Mouse (Mus musculus): Measurements from ENCODE around the gene Cd7.
"Not testable (repeated sequence)": the region's sequence is repeated elsewhere in the genome, so short reads cannot be mapped to it uniquely, and the experiment has no call there.

Gene Cd7

DNA sequence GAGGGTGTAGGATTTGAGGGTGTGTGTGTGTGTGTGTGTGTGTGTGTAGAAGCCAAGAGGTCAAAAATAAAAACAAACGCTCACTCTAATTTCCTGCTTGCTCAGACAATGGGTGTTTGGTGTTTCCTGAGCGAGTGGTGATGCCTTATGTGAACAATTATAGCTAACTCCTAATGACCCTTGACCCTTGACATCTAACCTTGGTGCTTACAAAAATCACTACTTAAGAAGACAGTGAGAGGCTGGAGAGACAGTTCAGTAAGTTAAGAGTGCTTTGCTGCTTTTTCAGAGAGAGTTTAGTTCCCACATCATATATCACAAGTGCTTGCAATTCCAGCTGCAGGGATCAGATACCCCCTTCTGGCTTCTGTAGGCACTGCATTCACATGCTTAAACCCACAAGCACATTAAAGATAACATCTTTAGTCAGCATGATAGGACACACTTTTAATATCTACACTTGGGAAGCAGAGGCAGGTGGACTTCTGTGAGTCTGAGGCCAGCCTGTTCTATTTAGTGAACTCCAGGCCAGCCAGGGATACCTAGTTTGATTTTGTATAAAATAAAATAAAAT is 8.7 kb upstream of the Cd7 start:
- DNase-seq: no peak

DNA sequence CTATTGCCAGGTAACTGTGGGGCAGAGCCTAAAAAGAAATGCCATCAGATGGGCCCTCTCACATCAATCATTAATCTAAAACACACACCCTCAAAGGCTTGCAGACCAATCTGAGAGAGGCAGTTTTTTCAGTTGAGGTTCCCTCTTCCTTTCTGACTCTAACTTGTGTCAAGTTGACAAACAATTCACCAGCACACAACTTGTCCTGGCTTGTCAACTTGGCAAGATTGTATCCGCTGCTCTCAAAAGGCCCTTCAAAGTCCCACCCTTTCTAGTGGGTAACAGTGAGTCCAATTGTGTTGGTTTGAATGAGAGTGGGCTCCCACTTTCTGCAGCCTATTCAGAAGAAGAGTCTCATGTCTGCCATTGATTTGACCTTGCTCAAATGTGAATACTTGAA is 6.1 kb upstream of the Cd7 start:
- DNase-seq: no peak

DNA sequence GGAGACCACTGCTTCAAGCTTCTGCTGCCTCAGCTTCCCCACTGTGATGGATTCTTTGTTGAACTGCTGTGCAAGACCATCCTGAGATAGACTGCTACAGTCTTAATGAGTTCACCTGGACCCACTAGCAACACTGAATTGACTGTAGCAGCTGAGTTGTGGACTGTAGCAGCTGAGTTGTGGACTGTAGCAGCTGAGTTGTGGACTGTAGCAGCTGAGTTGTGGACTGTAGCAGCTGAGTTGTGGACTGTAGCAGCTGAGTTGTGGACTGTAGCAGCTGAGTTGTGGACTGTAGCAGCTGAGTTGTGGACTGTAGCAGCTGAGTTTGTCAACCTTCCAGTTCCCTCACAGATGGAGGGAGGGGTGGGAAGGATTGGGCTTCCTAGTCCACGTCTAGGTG is 3.8 kb upstream of the Cd7 start:
- DNase-seq: not testable (repeated sequence)

DNA sequence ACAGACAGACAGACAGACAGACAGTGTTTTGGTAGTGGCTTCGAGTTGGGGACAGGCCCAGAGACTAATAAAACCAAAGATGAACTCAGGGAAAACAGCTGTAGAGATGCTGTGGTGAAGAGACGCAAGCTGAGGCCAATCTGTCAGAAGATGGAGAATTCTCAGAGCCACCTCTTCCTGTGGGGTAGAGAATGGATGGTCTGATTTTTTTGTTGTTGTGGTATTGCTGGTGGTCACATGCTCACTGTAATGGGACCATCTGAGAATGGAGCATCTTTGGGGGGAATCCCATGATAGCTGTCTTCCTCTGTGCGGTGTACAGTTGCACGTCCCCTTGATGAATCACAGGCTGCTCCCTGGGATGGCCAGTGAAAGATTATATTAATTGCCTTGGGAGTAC is 3.3 kb upstream of the Cd7 start:
- no peak for DNase-seq

DNA sequence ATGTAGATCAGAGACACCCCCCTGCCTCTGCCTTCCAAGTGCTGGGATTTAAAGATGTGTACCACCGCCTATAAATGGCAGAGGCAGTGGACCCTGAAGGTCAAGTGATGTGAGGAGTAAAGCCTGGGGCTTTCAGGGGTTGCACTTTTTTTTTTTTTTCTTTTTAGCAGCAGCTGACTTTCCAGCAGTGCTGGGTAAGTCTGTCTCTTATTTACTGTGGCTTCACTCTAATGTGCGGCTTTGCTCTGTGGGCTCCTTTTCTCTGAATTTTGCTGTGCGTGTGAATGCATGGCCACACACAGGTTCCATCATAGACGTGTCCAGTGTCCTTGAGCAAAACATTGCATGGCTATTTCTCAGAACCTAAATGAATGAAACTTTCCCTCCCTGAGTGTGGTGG is 2.4 kb upstream of the Cd7 start:
- DNase-seq: no peak

DNA sequence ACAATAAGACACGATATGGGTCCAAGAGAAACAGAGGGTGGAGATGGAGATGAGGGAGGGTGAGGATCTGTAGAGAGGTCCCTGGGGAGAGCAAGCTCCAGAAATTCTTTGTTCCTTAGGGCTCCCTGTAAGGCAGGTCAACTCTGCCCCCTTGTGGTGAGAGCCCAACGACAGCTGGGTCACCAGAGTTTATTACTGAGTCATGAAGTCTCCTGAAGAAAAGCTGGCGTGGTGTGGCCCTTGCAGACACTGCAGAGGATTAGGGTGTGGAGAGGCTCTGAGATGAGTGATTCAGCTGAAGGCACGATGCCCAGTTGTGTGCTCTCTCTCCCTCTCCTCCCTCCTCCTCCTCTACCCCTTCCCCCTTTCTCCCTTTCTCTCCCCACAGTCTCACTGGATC is 2.0 kb upstream of the Cd7 start:
- peak; percentile 74 to 87 for DNase-seq

DNA sequence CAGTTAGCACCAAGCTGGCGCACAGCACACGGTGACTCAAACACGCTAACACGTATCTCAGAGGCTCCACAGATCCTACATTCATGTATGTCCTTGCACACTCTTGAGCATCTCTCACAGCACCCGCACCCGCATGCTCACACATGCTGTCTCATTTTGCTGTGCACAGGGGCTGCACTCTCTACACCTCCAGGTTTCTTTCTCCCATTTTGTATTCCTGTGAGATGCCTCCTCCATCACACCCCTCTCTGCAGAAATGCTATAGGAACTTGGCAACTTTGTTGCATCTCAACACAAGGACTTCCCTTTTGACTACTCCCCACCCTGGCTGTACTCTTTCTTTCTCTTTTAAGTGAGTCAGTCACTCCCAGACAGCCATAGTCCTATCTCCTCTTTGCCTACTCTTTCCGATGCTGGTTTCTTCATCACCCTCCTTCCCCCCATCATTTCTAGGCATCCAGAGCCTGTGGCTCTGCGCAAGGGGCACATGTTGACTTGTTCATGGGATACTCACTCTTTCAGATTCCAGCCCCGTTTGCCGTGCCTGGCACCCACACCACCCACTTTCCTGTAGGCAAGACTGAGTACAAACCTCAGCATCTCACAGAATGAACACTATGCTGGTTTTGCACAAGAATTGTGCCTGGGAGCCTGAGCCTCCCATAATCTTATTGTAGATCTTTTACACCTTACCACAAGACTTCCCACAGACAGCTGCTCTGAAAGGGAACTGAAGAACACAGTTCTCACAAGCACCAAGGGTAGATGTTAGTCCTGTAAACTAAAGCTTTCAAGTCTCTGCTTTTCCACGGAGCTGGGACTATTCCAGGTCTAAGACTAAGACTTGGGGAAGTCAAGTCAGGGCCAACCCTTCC is 615 bp downstream of the Cd7 start:
- DNase-seq: no peak

DNA sequence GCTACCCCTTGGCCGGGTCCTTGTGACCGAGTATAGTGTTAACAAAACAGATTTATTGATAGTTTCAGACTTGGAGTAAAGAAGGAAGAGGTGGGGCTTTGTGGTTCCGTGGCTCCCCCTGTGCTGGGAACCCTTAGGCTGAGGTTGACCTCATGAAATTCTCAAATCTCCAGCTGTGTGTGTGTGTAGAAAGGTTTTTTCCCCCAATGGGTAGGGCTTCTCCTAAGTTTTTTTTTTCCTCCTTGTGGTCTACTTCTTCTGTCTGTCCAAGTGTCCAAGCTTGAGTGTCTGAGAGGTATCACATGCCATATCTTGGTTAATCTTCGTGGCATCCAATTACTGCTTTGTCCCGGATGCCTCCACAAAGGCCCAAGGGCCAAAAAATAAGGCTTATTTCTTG is 6.1 kb downstream of the Cd7 start:
- no peak for DNase-seq

DNA sequence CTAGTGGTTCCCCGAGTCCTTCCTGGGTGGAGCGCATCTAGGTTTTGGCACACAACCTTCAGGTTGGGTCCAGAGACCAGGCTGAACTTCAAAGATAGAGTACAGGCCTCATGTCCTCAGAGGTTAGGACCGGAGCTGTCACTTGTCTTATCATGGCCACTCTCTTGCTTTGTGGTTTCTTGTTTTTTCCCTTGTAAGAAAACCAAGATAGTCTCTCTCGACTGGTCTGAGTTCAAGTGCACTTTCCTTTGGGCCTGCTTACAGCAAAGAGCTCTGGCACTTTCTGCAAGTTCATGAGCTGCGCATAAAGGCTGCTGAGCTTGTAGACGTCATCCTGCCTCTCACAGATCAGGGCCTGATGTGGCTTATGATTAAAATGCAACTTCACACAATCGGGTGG is 12.0 kb downstream of the Cd7 start:
- DNase-seq: no peak

DNA sequence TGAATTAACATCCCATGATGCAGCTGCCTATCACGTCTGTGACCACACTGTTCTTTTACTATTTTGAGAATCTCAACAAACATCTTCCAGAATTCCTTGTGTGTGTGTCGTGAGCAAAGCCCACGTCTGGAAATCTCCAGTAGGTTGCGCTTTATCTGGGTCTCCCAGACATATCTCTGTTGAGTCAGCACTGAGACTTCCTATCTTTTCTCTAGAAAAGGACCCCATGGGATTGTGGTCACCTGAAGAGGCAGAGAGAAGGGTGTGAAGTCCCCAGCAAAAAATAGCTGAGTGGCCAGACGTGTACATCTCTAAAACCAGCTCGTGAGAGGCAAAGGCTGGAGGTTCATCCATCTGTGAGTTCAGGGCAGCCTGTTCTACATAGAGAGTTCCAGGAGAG is 15.1 kb downstream of the Cd7 start:
- no peak for DNase-seq

DNA sequence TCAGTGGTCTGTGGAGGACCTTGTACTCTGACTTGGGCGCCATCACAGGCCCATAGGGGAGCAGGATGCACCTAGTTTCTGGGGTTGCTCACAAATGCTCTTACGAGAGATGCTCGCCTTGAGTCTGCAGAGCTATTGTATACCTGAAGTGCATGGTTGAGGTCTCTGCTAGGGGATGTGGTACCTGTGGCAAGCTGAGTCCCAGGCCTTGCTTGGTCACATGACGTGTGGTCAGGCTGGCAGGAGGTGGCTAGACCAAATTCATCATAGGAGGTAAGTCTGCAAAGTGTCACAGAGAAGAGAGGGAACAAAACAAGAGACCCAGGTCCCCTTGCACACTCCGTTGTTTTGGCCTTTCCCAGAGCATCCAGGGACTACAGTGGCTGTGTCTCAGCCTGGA is 19.7 kb downstream of the Cd7 start:
- no peak for DNase-seq

DNA sequence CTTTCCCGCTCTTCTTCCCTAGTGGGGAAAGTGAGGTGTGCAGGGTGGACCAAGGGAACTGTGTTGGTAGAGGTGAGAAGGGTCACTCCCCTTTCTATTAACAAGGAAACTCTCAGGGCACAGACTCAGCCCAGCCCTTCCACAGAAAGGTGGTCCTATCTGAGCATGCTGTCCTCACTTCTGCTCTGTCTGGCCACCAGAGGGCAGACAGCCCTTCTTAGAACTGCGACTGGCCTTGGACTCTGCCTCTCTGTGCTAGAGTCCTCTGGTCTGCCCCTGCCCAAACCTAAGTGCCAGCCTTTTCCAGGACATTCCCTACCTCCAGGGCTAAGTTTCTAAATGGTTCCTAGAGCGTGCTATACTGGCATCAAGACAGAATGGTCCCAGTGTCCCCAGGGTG is 21.5 kb downstream of the Cd7 start:
- DNase-seq: peak; percentile 63 to 75

DNA sequence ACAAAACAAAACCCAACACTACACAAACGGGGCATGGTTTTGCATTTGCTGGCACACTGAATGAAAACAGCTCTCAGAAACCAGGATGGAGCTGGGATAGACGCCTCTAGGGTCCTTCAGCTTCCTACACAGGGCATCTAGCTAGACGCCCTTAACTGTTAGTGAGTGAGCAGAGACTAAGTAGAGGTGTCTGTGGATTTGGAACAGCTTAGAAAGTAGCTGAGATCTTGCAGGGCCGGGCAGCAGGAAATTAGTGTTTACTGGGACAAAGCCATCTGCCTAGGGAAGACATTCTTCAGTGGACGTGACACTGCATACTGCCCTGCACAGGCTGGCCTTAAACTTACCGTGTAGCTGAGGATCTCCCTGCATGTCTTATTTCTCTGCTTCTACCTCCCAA is 23.7 kb downstream of the Cd7 start:
- peak in 1 of 2 experiments; percentile 22 for DNase-seq

DNA sequence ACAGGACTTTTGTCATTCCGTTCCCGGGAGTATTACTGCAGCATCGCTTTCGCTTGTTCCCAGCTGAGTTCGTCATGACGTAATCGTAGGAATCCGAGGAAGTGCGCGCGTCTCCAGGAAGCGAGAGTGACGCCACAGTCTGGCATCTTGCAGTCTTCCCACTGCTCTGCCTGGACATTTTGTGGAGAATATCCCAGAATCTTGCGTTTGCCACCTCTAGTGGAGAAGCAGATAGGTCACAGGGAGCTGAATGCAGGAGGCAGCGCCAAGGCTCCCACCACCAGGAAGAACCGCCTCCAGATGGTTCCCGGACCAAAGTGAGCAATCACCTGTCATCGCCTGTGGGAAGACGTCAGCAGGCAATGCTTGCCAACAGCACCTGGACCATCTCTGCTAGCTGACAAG is 24.3 kb downstream of the Cd7 start:
- DNase-seq: peak; percentile 75 to 80

DNA sequence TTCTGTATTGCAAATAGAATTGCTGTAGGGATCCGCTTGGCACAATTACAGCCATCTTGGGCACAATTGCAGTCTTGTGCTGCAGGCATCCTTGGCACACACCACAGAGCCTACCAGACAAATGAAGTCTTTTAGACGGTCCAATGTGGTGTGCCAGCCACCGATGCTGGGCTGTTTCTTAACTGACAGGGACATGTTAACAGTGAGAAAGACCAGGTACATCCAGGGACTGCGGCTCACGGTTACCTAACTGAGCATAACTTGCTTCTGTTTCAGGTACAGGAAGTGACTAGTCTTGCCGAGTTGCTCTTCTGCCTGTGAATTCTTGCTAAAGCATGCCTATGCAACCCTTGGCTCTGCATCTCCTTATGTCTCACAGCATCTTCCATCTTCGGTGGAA is 25.6 kb downstream of the Cd7 start:
- DNase-seq: peak in 1 of 2 experiments; percentile 9

DNA sequence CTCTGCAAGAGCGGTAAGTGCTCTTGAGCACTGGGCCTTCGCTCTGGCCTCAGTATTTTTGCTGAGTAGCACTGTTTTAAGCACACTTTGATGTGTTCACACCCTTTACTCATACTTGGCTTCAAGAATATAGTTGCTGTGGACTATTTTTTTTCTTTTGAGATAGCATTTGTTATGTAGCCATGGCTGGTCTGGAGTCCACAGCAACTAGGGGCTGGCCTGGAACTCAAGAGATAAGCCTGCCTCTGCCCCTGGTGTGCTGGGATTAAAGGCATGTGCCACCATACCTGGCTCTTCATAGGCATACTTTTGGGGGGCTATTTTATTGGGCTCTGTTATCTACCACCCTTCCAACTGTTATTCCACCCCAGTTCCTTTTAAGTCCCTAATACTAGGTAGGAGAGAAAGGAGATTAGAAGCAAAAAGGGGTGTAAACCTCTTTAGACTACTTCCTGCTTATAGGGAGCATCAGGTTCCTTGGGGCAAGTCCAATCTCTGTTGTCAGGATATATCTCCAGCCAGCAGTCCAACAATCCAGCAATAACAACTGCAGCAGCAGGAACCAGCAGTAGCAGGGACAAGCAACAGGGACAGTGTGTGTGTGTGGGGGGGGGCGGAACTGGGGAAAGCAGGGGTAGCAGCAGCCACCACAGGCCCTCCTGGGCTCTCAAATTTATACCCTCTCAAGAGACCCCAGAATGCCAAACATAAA is 29.0 kb downstream of the Cd7 start:
- DNase-seq: no peak

DNA sequence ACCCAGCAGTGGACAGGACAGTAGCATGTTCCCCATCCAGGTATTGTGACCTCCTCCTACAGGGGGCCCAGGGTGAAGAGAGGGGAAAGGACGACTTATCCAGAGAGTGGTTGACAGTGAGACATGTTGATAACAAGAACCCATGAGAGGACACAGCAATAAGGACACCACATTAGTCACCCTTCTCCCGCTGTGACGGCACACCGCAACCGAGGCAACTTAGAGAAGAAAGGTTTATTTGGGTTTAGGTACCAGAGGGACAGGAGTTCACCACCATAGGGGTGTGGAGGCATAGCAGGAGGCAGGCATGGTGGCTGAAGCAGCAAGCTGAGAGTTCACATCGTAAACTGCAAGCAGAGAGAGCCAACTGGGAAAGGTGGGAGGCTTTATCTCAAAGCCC is 33.0 kb downstream of the Cd7 start:
- no peak for DNase-seq

DNA sequence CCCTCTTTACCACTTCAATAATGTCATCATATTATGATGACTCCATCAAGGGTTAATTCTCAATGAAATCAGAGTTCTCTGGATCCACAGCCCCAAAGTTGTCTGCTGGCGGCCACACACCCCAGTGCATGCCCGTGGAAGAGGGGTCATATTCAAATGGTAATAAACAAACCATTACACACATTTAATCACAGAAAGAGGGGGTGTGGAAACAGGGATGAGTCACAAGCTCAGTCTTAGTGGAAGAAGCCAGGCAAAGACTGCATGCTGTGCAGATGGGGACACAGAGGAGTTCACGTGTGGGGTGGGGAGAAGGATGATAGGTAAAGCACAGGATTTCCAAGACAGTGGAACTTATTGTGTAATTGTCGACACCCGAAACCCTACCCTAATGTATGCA is 34.9 kb downstream of the Cd7 start:
- DNase-seq: no peak

DNA sequence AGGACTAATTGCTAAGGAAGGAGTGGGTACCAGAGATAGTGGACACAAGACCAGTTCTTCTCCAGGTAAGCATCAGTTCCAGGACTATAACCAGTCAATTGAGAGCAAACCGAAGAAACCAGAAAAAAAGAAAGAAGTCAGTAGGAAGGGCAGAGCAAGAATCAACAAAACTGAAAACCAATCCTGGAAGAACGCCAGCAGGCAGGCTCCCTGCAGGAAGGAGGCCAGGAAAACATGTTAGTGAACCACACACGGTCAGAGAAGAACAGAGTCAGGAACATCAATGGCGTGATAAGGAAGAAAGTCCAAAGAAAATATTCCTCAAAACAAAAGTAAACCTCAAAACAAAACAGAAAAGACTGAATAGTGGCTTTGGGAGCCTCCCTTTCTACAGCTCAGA is 37.3 kb downstream of the Cd7 start:
- peak in 1 of 2 experiments; percentile 45 for DNase-seq

DNA sequence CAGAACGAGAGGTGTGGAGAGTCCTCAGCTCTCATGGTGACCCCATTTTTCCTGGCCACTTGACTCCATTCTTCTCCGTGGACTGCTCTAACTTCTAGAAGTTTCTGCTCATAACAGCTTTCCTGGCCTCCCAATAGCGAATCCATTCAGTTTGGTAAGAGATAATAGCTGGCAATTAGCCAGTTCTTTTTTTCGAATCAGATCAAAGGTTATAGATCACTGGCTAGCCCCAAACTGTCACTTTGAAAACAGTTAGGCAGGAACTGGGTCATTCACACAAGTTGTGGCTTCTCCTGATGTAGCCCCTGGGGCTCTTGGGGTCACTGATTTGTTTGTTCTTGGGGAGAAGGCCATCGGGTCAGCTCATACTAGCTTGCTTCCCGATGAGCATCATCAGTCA is 44.5 kb downstream of the Cd7 start:
- no peak for DNase-seq

DNA sequence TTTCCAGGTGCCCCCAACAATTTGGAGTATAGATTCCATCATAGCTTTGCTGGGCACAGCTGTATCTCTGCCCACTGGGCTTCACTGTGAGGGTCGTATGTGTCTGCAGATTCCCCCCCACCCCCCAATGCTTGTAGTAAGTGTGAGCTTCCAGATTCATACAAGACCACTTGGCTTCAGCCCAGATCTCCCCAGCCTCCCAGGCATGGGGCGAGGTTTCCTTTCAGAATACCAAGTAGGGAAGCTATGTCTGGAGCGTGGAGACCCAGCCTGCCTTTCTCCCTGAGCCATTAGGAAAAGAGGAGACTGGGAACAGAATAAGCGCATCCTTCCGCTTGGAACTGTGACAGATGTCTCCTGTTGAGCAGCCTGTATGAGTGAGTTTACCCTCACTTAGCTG is 45.6 kb downstream of the Cd7 start:
- DNase-seq: no peak

DNA sequence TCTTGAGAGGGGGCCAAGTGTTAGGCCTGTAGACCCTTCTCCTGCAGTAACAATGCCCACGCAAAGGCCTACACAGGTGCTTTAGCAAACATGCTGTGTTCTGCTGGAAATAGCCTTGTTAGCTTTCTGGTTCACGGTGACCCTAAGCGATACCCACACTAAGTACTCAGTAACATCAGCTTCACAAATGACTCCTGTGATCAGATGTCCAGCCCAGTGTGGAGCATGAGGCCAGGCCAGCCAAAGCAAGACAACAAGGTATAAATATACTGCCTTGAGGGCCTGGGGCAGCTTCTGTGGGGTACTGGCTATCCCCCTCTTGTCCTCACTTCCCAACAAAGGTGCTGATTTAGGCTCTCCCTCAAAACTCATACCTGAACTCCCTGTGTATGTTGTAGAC is 46.1 kb downstream of the Cd7 start:
- DNase-seq: no peak

DNA sequence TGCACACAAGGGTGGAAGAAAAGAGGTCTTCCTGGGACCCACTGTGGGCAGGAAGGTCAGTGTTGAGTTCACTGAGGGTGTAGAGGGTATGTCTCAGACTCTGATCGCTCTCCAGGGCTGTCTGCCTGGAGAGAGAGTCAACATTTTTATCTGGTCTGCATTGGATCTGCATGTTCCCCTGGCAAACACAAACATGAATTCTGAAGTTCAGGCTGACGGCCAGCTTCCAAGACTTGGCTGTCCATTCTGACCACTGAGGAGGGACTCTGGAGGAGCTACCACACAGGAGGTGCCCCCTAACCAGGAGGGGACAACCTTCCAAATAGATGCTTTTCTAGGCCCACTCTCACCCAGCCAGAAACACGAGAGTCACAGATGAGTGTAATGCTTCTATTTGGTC is 47.4 kb downstream of the Cd7 start:
- DNase-seq: peak in 1 of 2 experiments; percentile 39

DNA sequence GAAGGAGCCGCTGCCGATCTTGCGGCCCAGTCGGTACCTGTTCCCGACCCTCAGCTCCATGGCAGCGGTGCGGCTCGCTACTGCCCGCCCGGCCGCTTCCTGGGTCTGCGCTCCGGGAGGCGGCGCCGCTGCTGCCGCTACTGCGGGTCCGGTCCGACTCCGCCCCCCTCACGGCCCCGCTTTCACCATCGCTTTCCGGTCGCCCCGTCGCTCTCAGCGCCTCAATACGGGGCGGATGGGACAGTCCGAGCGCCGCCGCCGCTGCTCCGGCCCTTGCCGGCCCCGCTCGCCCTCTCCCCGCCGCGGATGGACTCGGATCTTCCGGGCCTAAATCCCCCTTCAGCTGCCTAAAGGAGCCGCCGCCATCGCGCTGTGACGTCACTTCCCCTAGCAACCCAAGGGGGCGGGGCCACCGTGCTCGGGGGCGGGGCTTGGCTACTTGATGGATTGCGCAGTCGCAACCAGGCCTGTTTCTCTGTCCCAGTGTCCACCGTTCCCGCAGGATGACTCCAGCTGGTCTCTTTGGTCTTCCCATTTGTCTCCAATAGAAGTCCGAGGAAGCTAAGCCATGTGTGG is 48.2 kb downstream of the Cd7 start, which contains the start of gene Csnk1d:
Gene Csnk1d, minus strand, starts transcription at position 380 of the 576 bp plus-strand sequence.
- DNase-seq: peak; percentile 100

All from cerebellum, postnatal 25 days (tissue).